Mouse (Mus musculus): ENCODE data around the gene Chic2.

DNA sequence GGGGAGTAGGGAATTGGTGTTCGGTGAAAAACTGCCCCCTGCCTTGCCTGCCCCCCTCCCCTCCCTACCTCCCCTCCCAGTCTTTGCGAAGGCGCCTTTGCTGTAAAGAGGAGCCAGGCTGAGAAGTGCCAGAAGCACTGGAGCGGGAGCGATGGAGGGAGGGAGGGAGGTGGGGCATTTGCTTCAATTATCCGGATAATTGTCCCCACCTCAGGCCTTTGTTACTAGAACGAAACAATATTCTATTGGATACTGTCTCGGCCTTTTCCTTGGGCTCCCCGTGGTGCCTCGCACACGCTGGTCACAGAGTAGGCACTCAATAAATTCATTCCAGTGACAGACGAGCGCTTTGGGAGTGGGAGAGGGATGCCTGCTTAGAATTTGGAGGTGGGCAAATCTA lies 25.6 kb upstream of the Chic2 start:
- TF ChIP-seq CHD2 (IDR thresholded peaks at IDR 0.05; ENCODE audit: low read depth, low read length) (no peak), ZC3H11A (IDR thresholded peaks at IDR 0.05; ENCODE audit: borderline replicate concordance, low read depth, low read length) (no peak), HCFC1 (IDR thresholded peaks at IDR 0.05; ENCODE audit: borderline replicate concordance, insufficient read depth, low read length) (no peak), ZNF384 (IDR thresholded peaks at IDR 0.05; ENCODE audit: low read depth, low read length) (no peak)

All from ES-E14 (cell line).